Mouse (Mus musculus) layer of hippocampus, adult 11-12 months (tissue): Measurements from ENCODE around the gene Smim27.
"Not testable (repeated sequence)": the region's sequence is repeated elsewhere in the genome, so short reads cannot be mapped to it uniquely, and the experiment has no call there.

Experiments
- DNase-seq: peaks from one replicate; pipeline ENCODE4 v3.0.0; 2022; ENCODE audit warnings: low spot score

The Smim27 gene

DNA sequence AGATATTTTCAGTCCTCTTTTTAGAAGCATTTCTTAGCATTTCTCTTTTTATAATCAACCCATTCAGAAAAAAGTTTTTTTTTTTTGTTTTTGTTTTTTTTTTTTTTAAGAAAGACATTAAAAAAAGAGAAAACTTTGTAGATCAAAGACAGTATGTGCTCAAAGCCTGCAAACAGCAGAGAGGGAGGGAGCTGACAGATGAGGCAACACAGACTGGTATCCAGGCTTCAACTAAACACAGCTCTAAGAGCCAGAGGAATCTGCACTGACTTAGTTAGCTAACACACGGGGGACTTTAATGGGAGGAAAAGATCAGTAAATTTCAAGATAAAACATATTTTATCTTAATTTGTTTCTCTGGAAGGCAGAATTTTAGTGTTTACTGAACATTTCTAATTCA, 5.1 kb upstream of the Smim27 start:
- DNase-seq: no peak

DNA sequence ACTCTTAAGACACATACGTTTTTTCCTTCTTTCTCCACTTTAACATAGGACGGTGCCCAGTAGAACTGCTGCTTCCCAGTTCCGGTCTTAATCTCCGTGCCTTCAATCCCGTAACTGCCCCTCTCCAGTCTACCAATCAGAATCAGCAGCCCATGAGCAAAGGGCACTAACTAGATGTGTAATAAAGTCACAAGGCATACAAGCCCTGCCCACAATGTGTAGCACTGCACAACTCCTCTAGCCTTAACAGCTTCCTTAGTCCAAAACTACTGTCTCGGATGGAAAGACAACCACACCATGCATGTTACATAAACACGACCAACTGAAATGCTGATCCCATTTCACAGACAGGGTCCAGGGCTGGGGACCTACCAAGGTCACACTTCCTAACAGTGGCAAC, 1.7 kb upstream of the Smim27 start:
- DNase-seq: peak; percentile 12

DNA sequence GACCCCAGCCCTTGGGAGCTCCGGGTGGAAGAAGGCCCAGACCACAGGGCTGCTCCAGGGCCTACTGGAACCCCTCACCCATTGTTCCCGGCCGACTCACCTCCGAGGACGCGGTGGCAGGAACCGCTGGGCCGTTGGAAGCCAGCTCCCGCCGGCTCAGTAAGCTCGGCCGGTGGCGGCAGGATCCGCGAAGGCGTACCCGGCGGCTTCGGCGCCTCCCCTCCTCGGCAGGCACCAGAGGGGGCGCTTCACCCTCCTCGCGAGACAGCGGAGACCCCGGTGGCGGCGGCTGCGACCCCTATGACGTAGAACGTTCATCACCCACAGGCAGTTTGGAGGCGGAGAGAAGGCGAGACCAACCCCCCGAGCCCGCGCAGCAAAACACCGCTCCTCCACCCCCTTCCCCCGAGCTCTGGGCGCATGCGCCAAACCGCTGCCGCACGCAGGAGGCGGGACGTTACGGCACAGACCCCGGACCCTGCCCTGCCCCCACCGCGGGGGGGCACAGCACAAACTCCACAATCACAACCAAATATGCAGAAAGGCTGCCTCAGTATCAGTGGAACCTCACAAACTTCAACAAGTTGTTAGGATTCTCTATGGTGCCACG, 1.1 kb upstream of the Smim27 start:
- peak; percentile 90 for DNase-seq

DNA sequence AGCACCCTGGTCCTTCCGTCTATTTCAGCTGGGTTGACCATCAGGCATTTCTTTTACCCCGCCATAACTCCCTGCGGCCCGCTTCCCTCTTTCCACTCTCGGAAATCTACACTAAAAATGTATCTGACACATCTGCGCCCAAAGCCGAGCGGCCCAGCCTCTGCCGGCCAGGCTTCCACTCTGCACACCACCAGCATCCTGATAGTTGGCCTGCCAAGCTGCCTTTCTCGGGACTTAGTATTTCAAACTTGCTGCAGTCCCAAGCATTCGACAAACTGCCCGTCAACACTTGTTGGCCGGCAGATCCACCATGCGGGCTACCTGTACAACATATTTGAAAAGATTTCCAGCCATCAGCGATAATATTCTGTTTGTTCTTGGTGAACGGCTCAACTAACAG, 544 bp upstream of the Smim27 start:
- no peak for DNase-seq

DNA sequence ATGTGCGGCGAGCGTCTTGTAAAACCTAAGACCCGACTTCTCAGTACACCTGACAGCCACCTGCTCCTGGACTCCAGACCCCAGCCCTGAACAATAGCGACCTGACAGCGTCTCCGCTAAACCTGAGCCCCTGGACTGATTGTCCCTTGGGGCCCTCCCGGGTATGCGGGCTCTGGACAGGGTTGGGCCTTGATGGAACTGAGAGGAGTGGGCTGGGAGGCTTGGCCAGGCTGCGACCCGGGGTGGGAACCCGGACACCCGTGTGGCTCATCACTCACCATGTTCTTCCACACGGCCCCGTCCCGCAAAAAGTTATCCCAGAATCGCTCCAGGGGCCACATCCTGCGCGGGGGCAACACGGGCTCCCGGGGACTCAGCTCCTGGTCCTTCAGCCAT, 9.5 kb downstream of the Smim27 start:
- no peak for DNase-seq

DNA sequence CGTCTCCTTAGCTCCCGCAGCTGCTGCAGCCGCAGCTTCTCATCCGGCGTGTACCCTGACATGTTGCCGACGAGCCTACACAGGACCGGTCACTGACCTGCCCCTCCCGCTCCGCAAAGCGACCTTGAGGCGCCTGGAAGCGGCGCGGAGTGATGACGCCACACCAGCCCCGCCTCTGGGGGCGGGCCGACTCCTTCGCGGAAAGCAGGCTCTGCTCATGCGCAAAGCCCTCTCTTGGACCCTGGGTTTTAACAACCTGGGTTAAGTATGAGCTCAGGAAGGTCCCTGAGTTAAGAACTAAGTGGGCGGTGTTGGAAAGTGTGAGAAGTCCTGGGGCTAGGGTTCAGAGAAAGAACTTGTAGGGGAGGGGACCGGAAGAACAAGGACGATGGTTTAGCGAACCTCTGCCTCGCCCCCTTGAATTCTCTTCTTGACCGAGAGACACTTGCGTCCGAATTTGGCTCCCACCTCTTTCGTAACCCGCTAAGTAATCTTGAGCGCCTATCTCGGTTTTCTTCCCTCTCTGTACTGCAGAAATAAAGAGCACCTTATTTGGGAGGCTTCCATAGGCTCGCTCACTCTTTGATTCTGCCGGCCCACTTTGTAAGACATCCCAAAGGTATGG, 10.0 kb downstream of the Smim27 start, which contains the start of gene Ndufb6:
Ndufb6 (minus strand) TSS at position 146 of the 625 bp plus-strand sequence.
- DNase-seq: peak; percentile 92

DNA sequence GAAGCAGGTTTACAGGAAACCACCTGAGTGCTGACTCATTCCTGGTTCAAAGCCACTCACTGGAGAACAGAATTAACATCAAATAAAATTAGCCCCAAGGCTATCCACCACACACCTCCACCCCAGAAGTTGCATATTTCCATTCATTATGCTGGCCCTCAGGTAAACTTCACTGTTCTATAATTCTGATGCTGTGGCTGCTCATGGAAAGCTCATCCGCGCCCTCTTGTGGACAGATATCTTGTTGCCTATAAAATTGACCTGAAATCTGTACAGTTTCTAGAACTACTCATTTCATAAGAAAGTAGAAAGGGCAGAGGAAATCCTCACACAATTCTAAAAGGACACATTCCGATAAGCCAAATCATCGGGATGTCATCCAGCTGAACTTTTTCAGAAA, 16.2 kb downstream of the Smim27 start:
- peak; percentile 87 for DNase-seq

DNA sequence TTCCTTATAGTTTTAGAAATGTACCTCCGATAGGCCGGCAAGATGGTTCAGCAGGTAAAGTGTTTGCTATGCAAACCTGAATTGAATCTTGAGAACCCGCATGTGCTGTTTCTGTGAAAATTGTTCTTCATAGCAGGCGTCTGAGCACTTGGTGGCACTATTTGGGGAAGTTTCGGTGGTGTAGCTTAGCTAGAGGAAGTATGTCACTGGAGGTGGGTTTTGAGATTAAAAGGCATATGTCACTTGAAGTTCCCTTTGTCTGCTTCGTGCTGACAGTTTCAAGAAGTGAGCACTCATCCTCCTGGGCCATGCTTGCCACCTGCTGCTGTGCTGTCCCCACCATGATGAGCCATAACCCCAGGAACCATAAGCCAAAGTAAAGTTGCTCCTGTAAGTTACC, 18.0 kb downstream of the Smim27 start:
- DNase-seq: no peak

DNA sequence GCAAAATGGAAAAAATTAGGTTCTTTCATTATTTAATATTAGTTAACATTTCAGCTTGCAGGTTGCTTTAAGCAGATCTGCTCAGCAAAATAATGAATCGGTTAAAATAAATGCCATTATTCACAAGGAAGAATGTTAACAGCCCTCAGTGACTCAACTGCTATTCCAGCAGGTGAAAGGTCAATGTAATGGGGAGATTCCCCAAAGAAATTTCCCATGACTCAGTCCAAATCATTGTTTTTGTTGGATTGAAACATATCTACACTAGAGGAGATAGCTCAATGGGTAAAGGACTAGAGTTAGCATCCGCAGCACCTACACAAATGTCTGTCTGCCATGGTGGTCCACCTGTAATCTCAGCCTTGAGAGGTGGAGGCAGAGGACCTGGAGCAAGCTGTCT, 19.7 kb downstream of the Smim27 start:
- no peak for DNase-seq

DNA sequence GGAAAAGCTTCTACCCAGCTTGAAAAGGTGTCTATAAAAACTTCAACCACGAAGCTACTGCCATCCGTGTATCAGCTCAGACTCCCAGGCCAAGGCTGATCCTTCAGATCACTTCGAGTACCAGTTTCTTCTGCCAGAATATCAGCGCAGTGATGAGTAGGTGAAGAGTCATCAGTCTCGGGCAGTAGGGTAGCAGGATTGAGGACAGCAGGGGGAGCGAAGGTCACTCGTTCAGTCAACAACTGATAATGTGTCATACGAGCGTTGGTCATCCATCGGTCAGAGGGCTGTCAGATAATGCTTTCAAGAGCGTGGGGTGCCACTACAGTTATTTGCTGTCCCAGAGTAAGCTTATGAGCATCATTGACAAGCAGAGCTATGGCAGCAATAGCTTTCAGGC, 22.1 kb downstream of the Smim27 start:
- not testable (repeated sequence) for DNase-seq

DNA sequence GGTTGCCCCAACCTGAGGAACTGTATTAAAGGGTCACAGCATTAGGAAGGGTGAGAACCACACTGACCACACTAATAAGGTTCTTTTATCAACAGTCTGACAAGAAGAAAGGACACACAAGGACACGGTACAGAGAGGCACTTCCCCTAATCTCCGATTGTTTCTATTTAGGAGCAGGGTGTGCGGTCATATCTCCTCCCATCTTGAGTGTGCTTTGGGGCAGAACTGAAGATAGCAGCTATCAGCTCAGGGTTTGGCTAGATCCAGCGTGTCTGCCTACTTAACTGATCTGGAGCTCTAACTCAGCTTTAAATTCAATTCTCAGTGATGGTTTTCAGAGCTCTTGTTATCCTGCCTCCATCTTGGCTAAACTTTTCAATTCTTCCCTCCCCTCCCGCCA, 29.8 kb downstream of the Smim27 start:
- no peak for DNase-seq

DNA sequence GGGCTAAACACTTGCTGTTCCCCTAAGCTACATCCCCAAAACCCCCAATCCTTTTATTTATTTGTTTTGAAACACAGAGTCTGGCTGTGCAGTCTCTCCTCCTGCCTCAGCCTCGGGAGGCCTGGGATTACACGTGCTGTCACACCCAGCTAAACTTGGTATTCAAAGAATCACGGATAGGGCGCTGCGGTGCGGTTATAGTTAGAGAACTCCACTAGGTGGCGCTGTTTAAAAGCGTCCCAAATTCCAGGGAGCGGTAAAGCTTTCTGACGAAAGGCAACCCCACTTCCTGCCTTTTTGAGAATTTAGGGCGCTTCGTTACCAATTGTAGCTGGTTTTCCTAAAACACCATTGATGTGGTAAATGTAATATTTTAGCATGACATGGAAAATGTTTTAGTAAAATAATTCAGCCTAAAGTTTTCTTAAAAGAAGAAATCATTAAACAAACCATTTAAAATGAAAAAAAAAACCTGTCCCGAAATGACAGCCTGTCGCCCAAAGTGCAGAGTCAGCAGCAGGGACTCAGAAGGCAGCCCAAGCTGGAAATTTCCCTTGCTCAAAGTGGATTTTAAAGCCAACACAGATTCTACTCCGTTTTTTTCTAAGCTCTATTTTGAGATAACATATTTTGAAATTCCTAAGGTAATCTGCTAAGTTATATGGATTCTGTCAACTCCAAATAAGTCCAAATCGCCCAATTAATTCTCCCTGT, 31.9 kb downstream of the Smim27 start:
- peak; percentile 61 for DNase-seq

DNA sequence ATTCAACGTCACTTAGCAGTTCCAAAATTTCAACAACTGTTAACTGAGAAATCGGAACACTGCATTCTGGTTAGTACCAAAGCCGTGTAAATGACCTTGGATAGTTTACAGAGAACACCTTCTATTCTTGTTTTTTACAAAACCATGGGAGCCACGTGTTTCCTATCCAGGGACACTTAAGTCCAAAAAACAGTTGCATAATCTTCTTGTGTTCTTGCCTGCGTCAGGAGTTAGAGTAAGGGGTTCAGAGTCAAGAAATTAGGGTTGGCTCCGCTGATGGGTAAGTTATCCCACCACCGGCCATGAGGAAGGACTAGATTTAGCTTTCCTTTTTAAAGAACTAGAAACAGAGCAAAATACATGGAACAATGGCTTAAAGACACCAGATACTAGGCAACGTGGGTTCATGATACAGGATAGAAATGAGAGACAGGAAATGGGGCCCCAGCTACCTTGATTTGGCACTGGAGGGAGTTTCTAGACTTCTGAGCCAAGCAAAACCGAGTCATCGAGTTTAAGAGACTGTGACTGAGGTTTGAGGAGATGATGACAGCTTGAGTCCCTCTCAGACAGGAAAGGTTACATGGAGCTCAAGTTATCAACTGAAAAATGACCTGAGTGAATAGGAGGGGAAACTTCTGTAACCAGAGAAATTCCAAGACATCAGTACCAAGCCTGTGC, 33.2 kb downstream of the Smim27 start:
- no peak for DNase-seq

DNA sequence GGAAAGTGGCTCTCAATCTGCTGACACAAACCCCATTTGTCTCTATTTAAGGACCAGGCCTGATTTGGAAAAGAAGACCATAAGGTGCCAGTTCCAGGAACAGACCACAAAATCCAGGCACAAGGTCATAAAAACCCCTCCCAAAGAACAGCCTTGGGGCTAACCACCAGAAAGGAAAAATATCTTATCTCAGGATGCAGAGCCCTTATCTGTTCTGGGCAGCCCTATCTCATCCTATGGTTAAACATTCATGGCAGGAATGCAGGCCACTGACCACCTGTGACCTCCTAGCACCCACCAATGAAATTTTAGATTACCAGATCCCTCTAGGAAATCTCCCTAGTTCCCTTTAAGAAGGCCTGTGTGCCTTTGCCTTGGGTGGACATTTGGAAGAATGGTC, 40.3 kb downstream of the Smim27 start:
- no peak for DNase-seq

DNA sequence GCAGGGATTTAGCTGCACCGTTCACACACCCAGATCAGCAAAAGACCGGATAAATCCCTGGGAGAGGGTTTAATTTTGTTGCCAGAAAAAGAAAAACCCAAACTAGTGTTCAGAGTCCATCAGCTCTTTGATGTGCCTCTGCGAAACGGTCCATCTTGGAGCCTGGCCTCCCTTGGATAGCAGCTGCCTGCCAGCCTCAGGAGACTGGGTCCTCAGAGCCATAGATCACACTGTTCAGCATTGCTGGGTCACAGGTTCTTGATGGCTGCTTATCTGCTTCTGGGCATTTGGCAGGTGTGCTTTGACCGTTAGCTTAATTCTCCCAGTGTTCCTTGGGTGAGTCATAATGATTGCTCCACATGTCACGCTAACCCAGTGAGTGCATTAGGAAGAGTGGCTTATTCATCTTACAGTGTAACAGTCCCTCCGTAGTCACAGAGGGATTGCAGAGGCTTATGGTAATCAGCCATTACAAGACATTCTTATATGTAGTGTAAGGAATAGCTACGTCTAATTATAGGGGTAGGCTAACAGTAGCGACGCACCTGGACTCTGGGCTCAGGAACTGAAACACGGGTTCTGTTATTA, 41.5 kb downstream of the Smim27 start:
- no peak for DNase-seq

DNA sequence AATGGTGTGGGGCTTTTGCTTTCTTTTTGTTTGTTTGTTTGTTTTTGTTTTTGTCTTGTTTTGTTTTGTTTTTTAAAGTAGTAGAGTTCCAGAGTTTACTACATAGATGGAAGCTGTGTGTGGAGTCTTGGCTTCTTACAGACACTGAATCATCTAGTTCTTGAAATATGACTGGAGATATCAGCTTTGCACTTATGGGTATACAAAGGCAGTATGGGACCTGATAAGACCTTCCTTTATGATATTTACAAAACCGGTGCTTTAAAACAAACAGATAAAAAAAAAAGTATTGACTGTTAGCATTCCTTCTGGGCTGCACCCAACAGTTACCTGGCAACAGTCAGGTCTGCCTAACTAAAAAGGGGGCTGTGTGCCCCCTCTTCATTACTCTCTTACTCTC, 42.8 kb downstream of the Smim27 start:
- no peak for DNase-seq

DNA sequence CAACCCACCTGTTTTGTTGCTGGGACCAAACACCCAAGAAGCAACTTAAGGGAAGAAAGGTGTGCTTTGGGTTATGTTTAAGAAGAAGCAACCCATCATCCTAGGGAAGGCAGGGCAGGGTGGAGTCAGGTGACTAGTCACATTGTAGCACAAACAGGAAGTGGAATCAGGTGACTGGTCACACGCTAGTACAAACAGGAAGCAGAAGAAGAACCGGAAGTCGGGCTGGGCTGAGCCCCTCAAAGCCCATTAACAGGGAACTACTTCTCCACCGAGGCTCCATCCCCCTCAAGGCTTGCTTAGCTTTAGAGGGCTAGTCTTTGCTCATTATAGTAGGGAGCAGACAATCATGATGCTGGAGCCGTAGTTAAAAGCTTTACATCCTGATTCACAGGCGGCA, 43.6 kb downstream of the Smim27 start:
- DNase-seq: no peak

DNA sequence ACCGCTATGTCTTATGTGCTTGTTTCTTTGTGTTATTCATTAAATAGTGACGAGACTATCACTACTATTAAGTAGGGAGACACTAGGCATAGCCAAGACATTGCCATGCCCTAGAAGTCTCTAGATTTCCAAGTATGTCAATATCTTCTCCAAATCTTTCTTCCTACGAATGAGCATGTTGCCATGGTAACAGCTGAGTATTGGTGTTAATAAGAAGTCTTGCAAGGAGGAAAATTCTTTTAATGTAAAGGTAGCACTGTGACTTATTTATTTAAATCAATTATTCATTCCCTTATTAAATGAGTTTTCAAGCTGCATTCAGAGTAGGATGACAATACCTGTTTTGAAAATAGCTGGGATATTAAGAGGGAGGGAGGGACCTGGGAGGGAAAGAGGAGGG, 48.0 kb downstream of the Smim27 start:
- DNase-seq: no peak
